In genomic region chr9:83249871-83250270, GRCm38 (mm10) we compare ENCODE assay signal across 20 mouse cellular contexts.
"Had no signal": no experiment of that assay in that cellular context is flagged by ENCODE, and none has a peak within 500 bp of the region (broad histone marks: within the 10 kb centered on the region; RNA-seq: fewer than 3 reads in every experiment).

No protein-coding gene starts in this region.

- H3K9ac ChIP-seq: limb, embryonic 13.5 days; liver, embryonic 14.5 days; liver, postnatal 0 days; lung, embryonic 14.5 days; midbrain, embryonic 12.5 days; neural tube, embryonic 13.5 days; stomach, embryonic 15.5 days had no signal

- H3K27ac ChIP-seq: limb, embryonic 10.5 days; limb, embryonic 13.5 days; liver, embryonic 14.5 days; macrophage; midbrain, embryonic 12.5 days; neural tube, embryonic 13.5 days; stomach, embryonic 15.5 days had no signal

- H3K4me2 ChIP-seq: limb, embryonic 13.5 days; lung, embryonic 14.5 days; midbrain, embryonic 12.5 days; neural tube, embryonic 13.5 days; stomach, embryonic 15.5 days had no signal

- H3K36me3 ChIP-seq: limb, embryonic 10.5 days; limb, embryonic 13.5 days; midbrain, embryonic 12.5 days; neural tube, embryonic 13.5 days; stomach, embryonic 15.5 days had no signal

- H3K9me3 ChIP-seq: limb, embryonic 10.5 days; limb, embryonic 13.5 days; midbrain, embryonic 12.5 days; neural tube, embryonic 13.5 days; stomach, embryonic 15.5 days had no signal

- H3K4me3 ChIP-seq: limb, embryonic 10.5 days; limb, embryonic 13.5 days; midbrain, embryonic 12.5 days; myocyte; neural tube, embryonic 13.5 days; stomach, embryonic 15.5 days had no signal

- DNase-seq: kidney, adult 9 months; kidney, postnatal 14 days; kidney, postnatal 4 days; liver; liver, postnatal 0 days; lung, embryonic 14.5 days; retina, postnatal 1 day; right cerebral cortex, postnatal 25 days; spleen, adult 18-20 months; thymus, postnatal 25 days had no signal

- H3K27me3 ChIP-seq: limb, embryonic 13.5 days; midbrain, embryonic 12.5 days; neural tube, embryonic 13.5 days; stomach, embryonic 15.5 days had no signal

- H3K4me1 ChIP-seq: limb, embryonic 10.5 days; limb, embryonic 13.5 days; midbrain, embryonic 12.5 days; neural tube, embryonic 13.5 days; stomach, embryonic 15.5 days had no signal

- ATAC-seq: liver, postnatal 0 days; lung, postnatal 0 days; midbrain, embryonic 16.5 days had no signal
